In the genomic region with DNA sequence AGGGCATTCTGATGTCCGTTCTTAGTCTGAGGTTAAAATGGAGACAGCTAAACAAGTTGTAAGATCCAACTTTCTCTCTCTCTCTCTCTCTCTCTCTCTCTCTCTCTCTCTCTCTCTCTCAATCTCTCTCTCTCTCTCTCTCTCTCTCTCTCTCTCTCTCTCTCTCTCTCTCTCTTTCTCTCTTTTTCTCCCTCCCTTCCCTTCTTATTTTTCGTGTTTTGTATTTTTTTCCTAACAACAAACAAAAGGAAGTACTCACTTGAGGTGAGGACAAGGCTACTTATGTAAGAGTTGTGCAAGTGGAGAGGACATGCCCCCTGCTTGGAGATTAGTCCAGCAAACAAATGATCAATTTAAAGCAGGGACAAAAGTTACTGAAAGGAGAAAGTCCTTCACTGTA, we compare ENCODE assay signal across 19 mouse cellular contexts. TPM values are rescaled to one million over a fixed set of nuclear protein-coding genes. Genes with fewer than 3 reads are reported as not detected.
A peak's percentile ranks its signal among the peaks of the same experiment; 100 is the strongest.
DNase-seq lines count a peak whose midpoint lies in the region; TF ChIP-seq lines count a peak whose summit lies in the region.
"Had no signal": no experiment of that assay in that cellular context is flagged by ENCODE, and none has a peak within 500 bp of the region (broad histone marks: within the 10 kb centered on the region; RNA-seq: fewer than 3 reads in every experiment).

TSS of gene Cdh19 (minus strand) at position 101 of the 400 bp plus-strand sequence.

- H3K9ac ChIP-seq in MEL (ENCODE audit: control insufficient read depth, low read depth, low read length, poor library complexity, severe bottlenecking): peak within 1 kb of the TSS; percentile 25; the same call in 1 of the 2 replicates
- H3K9ac ChIP-seq: forebrain, embryonic 15.5 days; heart, embryonic 15.5 days; hindbrain, embryonic 14.5 days had no signal

- H3K79me2 ChIP-seq in MEL (ENCODE audit: control insufficient read depth, insufficient read depth, low read length, poor library complexity): no peaks in the 10 kb centered on the region

- no peak within 1 kb of the TSS for H3K27ac ChIP-seq in gastrocnemius, adult 2 months
- peak within 1 kb of the TSS; percentile 47; the same call in 1 of the 2 replicates for H3K27ac ChIP-seq in layer of hippocampus, adult 2 months
- H3K27ac ChIP-seq in MEL (ENCODE audit: control insufficient read depth, low read depth, low read length): no peak within 1 kb of the TSS
- peak within 1 kb of the TSS; percentile 35; the same call in 1 of the 2 replicates for H3K27ac ChIP-seq in cortical plate, adult 2 months (ENCODE audit: insufficient read depth, low read length)
- H3K27ac ChIP-seq: forebrain, embryonic 15.5 days; heart, embryonic 15.5 days; hindbrain, embryonic 14.5 days had no signal

- TF ChIP-seq RAD21 in MEL (IDR thresholded peaks at IDR 0.05; ENCODE audit: low read depth, low read length): no peak

- no peaks in the 10 kb centered on the region; a peak in 1 of 4 replicates for H3K36me3 ChIP-seq in MEL (ENCODE audit: control insufficient read depth in 1 of 2, insufficient read depth in 2 of 2, low read length in 2 of 2)
- H3K36me3 ChIP-seq: forebrain, embryonic 15.5 days; heart, embryonic 15.5 days had no signal

- H3K4me1 ChIP-seq in MEL (ENCODE audit: control insufficient read depth in 1 of 2, insufficient read depth in 2 of 2, low read length in 2 of 2): no peaks in the 10 kb centered on the region
- H3K4me1 ChIP-seq in cortical plate, adult 2 months (ENCODE audit: control insufficient read depth, insufficient read depth, low read length): no peaks in the 10 kb centered on the region
- H3K4me1 ChIP-seq: forebrain, embryonic 15.5 days; heart, embryonic 15.5 days had no signal

- DNase-seq in gastrocnemius, adult 2 months: no peak
- DNase-seq in gastrocnemius, postnatal 14 days: no peak
- no peak for DNase-seq in layer of hippocampus, adult 2 months (ENCODE audit: low spot score in 2 of 2)
- no peak for DNase-seq in layer of hippocampus, postnatal 36 days
- no peak for DNase-seq in MEL (ENCODE audit: low read depth, low spot score)
- no peak for DNase-seq in thymus, postnatal 14 days
- DNase-seq: adrenal gland, adult 2 months; adrenal gland, postnatal 25 days; cerebellum, adult 8-10 months; cerebellum, postnatal 14 days; gastrocnemius, postnatal 10 days; heart, postnatal 14 days had no signal

- no peaks in the 10 kb centered on the region for H3K27me3 ChIP-seq in MEL (ENCODE audit: control insufficient read depth in 1 of 2, insufficient read depth in 2 of 2, low read length in 2 of 2)
- H3K27me3 ChIP-seq: forebrain, embryonic 15.5 days; heart, embryonic 15.5 days had no signal

- no peak for TF ChIP-seq EP300 in MEL (IDR thresholded peaks at IDR 0.05; ENCODE audit: low read depth in 1 of 2, low read length in 2 of 2)

- TF ChIP-seq CTCF in gastrocnemius, adult 2 months (IDR thresholded peaks at IDR 0.05): no peak
- no peak for TF ChIP-seq CTCF in layer of hippocampus, adult 2 months (conservative IDR thresholded peaks at IDR 0.05)
- TF ChIP-seq CTCF in MEL (IDR thresholded peaks at IDR 0.05 in 2 of 3, conservative IDR thresholded peaks at IDR 0.05 in 1 of 3; ENCODE audit: control insufficient read depth in 1 of 3, insufficient read depth in 1 of 3, low read depth in 2 of 3, low read length in 3 of 3, poor library complexity in 1 of 3, severe bottlenecking in 1 of 3): no peak
- TF ChIP-seq CTCF in cortical plate, adult 2 months (IDR thresholded peaks at IDR 0.05; ENCODE audit: extremely low read depth, insufficient read depth, low read length): no peak

- H3K4me3 ChIP-seq in gastrocnemius, adult 2 months: peak within 1 kb of the TSS; percentile 9; the same call in 1 of the 2 replicates
- H3K4me3 ChIP-seq in layer of hippocampus, adult 2 months: peak within 1 kb of the TSS; percentile 30
- peak within 1 kb of the TSS; percentile 9 to 39; a peak in 3 of 4 replicates for H3K4me3 ChIP-seq in MEL (ENCODE audit: control insufficient read depth in 1 of 2, insufficient read depth in 1 of 2, low read depth in 2 of 2, low read length in 2 of 2)
- H3K4me3 ChIP-seq in cortical plate, adult 2 months (ENCODE audit: insufficient read depth, low read length): no peak within 1 kb of the TSS
- H3K4me3 ChIP-seq: forebrain, embryonic 15.5 days; heart, embryonic 15.5 days had no signal

- intact Hi-C loops in gastrocnemius, adult 2 months (cut with DNase I): no loop called here
- intact Hi-C loops in gastrocnemius, postnatal 14 days (cut with DNase I; ENCODE audit: low total_unique reads): no loop called here

- H3K9me3 ChIP-seq in MEL (replicated peaks; ENCODE audit: insufficient read depth, low read length): no peaks in the 10 kb centered on the region
- H3K9me3 ChIP-seq: forebrain, embryonic 15.5 days; heart, embryonic 15.5 days had no signal

- TF ChIP-seq POLR2A in MEL (IDR thresholded peaks at IDR 0.05; ENCODE audit: control insufficient read depth in 1 of 2, insufficient read depth in 1 of 2, low read depth in 1 of 2, low read length in 2 of 2, poor library complexity in 1 of 2): no peak
- TF ChIP-seq POLR2A in cortical plate, adult 2 months (IDR thresholded peaks at IDR 0.05; ENCODE audit: extremely low read depth, insufficient read depth, low read length): no peak

TF ChIP-seq in MEL, 35 proteins besides CTCF, POLR2A, EP300 and RAD21:
- TF ChIP-seq POLR2AphosphoS5 (IDR thresholded peaks at IDR 0.05; ENCODE audit: borderline replicate concordance, low read depth, low read length) (no peak), ZMIZ1 (IDR thresholded peaks at IDR 0.05; ENCODE audit: low read depth, low read length) (no peak), MAFK (IDR thresholded peaks at IDR 0.05; ENCODE audit: borderline replicate concordance, low read depth, low read length) (no peak)

RNA-seq across cellular contexts. Expression of gene Cdh19, which starts in this region (rescaled TPM):
- total RNA-seq in gastrocnemius, adult 2 months (2021): under 1 TPM; 0.71 to 0.73 TPM
- total RNA-seq in gastrocnemius, postnatal 14 days (2021): 1 to 10 TPM; 1.2 to 2.0 TPM
- total RNA-seq in layer of hippocampus, adult 2 months (2021): 1 to 10 TPM; 4.9 to 6.8 TPM
- total RNA-seq in layer of hippocampus, postnatal 36 days (2021): 1 to 10 TPM; 4.7 to 5.3 TPM
- total RNA-seq in MEL (2012; rRNA removed): not detected in 2 replicates
- polyA plus RNA-seq in MEL (2012; ENCODE audit: insufficient read depth in 1 of 2, insufficient read length in 2 of 2, low read depth in 1 of 2, low replicate concordance in 2 of 2, missing spikeins in 1 of 2): not detected
- 6.8 and 7.4 TPM in 2 replicates for polyA plus RNA-seq in cortical plate, adult 2 months (2012; rRNA removed)
- total RNA-seq: common myeloid progenitor, adult 5-6 weeks; hematopoietic stem cell, adult 5-6 weeks had no signal
- polyA plus RNA-seq: C2C12 had no signal

Comparison
In these comparisons a context has a peak if more than half of its experiments do, and no peak if none do; other contexts are left out.
1. H3K27ac ChIP-seq: peak in layer of hippocampus, adult 2 months (single experiment) and cortical plate, adult 2 months (single experiment); none in gastrocnemius, adult 2 months (single experiment) and MEL (single experiment).